Comparison of ENCODE assay signal across 21 mouse cellular contexts in genomic region chr17:87875346-87875920, GRCm38 (mm10). TPM values are rescaled to one million over a fixed set of nuclear protein-coding genes. Genes with fewer than 3 reads are reported as not detected.
"Had no signal": no experiment of that assay in that cellular context is flagged by ENCODE, and none has a peak within 500 bp of the region (broad histone marks: within the 10 kb centered on the region; RNA-seq: fewer than 3 reads in every experiment).

No protein-coding gene starts in this region.

- H3K27ac ChIP-seq: intestine, embryonic 15.5 days; left cerebral cortex, adult 2 months; limb, embryonic 12.5 days; lung, embryonic 15.5 days; stomach, embryonic 15.5 days had no signal

- H3K4me3 ChIP-seq: intestine, embryonic 15.5 days; left cerebral cortex, adult 2 months; limb, embryonic 12.5 days; lung, embryonic 15.5 days; stomach, embryonic 15.5 days had no signal

- H3K9me3 ChIP-seq: intestine, embryonic 15.5 days; limb, embryonic 12.5 days; lung, embryonic 15.5 days; stomach, embryonic 15.5 days had no signal

- H3K4me1 ChIP-seq: intestine, embryonic 15.5 days; lung, embryonic 15.5 days had no signal

- H3K36me3 ChIP-seq: intestine, embryonic 15.5 days; limb, embryonic 12.5 days; lung, embryonic 15.5 days; stomach, embryonic 15.5 days had no signal

- H3K9ac ChIP-seq: intestine, embryonic 15.5 days; limb, embryonic 12.5 days; lung, embryonic 15.5 days; stomach, embryonic 15.5 days had no signal

- DNase-seq: kidney, adult 18-20 months; kidney, postnatal 10 days; kidney, postnatal 4 days; lung, postnatal 36 days; thymus, adult 2 months; thymus, postnatal 25 days had no signal

- H3K27me3 ChIP-seq: intestine, embryonic 15.5 days; limb, embryonic 12.5 days; lung, embryonic 15.5 days; stomach, embryonic 15.5 days had no signal

- H3K4me2 ChIP-seq: intestine, embryonic 15.5 days; limb, embryonic 12.5 days; lung, embryonic 15.5 days; stomach, embryonic 15.5 days had no signal

RNA-seq across cellular contexts. Expression of gene Rpl36-ps4, which starts 45.3 kb away (rescaled TPM):
- total RNA-seq: layer of hippocampus, postnatal 25 days; left cerebral cortex, adult 2 months; left cerebral cortex, postnatal 14 days; liver, adult 2 months; megakaryocyte progenitor cell, adult 5-6 weeks; midbrain, postnatal 0 days; neutrophil, adult 5-6 weeks had no signal
- polyA plus RNA-seq: intestine, embryonic 15.5 days; kidney, embryonic 14.5 days; limb, embryonic 12.5 days; liver, adult 2 months; liver, embryonic 16.5 days; lung, embryonic 15.5 days; midbrain, postnatal 0 days; neural tube, embryonic 11.5 days; stomach, embryonic 15.5 days; testis, adult 2 months; thymus, adult 2 months had no signal
